Mouse (Mus musculus) CD4-positive, CD25-positive, alpha-beta regulatory T cell, adult 4 months (primary cell): ENCODE results near the gene Trpm2. TPM values are rescaled to one million over a fixed set of nuclear protein-coding genes. Genes with fewer than 3 reads are reported as not detected.
"Not testable (repeated sequence)": the region's sequence is repeated elsewhere in the genome, so short reads cannot be mapped to it uniquely, and the experiment has no call there.

Experiments used
- ATAC-seq: one replicate; pipeline ENCODE4 v1.8.0; 2017
- polyA plus RNA-seq, 2 experiments: library from polyadenylated mRNA; unstranded; fragments of 100-300 nt; shearing (Covaris generic); gene quantifications; one replicate each; pipeline ENCODE4 v1.2.1; 2017

The Trpm2 gene
- polyA plus RNA-seq: 1 to 10 TPM in 1 of 2 experiments, not detected in 1; 1.2 TPM

DNA sequence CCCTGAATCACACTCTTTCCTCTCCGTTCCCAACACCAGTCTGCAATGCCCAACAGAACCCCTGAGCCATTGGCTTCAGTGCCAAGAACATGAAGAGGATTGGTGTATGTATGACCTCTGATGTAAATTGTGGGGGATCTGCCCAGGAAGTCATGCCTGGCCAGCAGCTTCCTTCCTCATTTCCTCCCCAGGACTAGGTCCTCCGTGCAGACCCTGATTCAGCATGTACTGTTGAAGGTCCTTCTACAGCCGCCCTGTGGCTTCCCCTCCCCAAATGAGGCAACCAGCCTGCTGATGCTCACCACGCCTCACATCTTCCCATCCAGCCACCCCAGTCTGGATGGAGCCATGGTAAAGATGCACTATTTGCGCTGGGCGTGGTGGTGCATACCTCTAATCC, at the start of gene Trpm2:
Gene Trpm2 (minus strand): TSS at position 83 of the 400 bp plus-strand sequence.
- ATAC-seq: no peak

DNA sequence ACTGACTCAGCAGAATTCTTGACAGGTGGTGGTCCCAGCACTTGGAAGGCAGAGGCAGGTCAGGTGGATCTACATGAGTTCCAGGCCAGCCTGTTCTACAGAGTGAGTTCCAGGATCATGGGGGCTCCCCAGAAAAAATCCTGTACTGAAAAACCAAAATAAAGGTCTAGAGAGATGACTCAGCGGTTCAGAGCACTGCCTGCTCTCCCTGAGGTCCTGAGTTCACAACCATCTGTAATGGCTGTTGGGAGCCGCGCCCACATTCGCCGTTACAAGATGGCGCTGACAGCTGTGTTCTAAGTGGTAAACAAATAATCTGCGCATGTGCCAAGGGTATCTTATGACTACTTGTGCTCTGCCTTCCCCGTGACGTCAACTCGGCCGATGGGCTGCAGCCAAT, 49.6 kb upstream of the Trpm2 start:
- ATAC-seq: not testable (repeated sequence)

DNA sequence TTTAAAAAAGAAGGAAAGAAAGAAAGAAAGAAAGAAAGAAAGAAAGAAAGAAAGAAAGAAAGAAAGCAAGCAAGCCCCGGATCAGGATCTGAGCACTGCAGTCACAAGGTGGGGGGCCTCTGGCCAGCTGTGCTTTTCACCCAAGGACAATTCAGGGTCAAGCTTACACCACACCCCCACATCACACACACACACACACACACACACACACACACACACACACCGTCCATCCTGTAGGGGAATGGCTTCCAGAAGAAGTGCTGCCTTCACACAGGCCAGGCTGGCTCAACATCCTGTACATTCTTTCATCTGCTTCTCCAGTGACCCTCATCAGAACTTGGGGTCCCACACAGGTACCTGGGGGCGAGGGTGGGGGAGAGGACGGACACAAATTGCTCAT, 48.9 kb upstream of the Trpm2 start:
- ATAC-seq: no peak

DNA sequence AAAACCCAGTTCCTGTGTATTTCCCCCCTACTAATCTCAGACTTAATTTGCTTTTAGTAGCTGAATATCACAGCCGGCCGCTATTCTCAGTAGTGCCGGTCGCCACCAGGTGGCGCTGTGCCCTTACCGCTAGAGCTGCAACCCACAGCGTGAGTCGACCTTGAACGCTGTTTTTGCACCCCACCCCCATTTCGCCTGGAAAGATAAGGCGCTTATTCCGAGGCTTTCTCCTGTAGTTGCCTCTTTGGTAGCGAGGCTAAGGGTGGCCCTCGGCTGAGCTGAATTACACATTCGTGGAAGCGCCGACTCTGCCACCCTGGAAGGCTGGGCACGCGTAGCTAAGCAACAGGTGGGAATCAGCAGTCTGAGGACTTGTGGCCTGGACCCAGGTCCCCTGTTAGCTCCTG, 48.4 kb upstream of the Trpm2 start:
- ATAC-seq: peak; percentile 98

DNA sequence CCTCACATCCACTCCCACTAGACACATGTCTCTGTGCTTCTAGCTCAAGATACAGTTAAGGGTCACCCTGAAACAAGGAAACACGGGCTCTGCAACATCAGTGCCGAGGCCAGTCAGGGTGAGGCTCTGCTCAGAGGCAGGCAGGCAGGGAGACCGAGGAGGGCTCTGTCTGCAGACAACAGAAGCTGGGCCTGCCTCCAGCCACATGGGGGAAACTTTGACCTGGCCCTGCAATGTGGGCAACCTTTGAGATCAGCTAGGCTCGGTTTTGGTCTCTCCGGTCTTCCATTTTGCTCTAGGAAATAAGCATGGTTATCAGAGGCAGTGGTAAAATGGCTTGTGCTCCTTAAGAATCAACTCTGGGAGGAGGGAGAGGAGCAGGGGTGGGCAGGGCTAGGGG, 46.0 kb upstream of the Trpm2 start:
- no peak for ATAC-seq

DNA sequence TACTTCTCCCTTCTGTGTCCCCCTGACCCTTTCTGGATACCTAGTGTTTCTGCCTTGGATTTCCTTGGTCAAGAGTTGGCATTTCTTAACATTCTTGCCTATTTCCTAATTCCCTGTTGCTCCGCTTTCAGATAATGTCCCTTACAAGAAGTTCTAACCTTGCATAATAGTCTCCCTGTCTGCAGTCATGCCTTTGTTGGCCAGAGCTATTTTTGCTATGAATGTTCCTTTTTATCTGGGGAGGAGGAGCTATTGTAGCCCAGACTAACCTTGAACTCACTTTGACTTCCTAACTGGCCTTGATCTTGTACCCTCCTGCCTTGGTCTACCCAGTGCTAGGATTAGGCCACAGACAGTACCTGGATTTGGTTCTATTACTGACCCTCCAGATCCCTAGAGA, 45.1 kb upstream of the Trpm2 start:
- no peak for ATAC-seq

DNA sequence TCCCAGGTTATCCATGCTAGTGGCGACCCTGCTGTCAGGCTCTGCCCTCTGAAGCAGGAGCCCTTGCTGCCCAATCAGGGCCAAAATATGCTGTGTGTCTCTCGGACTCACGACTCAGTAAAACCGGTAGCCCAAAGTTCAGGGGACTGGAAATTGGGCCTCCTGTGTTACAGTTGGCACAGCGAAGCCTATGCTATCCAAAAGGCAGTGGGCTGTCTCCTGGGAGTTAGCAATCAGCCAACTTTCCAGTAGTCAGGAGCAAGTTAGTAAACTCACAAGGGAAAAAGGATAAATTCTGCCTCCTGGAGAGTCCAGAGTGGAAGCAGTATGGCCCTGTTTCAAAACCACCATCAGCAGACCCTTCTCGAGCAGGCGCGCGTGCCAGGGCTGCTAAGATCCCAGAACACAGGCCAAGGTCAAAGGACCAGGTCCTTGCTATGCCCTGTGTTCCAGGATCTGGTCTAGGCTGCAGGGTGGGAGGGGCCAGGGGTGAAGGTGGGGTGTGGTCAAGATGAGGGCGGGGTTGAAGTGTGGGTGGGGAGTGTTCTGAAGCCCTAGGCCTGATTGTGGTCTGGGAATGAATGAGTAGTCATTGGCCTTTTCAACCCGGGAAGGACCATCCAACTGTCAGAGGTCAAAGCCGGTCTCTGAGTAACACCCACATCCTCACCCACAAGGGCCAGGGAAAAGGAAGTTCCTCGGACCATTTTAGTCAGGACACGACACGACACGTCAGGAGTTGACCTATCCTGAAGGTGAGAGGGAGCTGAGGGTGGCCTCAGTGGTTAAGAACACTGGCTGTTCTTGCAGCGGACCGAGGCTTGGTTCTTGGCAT, 42.5 kb upstream of the Trpm2 start:
- ATAC-seq: no peak

DNA sequence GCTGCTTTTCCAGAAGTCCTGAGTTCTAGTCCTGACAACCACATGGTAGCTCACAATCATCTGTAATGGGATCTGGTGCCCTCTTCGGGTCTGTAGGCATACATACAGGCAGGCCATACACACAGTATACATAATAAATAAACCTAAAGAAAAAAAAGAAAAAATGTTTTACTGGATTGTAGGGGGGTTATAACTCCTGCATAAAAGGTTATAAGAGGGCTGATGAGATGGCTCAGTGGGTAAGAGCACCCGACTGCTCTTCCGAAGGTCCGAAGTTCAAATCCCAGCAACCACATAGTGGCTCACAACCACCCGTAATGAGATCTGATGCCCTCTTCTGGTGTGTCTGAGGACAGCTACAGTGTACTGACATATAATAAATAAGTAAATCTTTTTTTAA, 40.8 kb upstream of the Trpm2 start:
- ATAC-seq: not testable (repeated sequence)

DNA sequence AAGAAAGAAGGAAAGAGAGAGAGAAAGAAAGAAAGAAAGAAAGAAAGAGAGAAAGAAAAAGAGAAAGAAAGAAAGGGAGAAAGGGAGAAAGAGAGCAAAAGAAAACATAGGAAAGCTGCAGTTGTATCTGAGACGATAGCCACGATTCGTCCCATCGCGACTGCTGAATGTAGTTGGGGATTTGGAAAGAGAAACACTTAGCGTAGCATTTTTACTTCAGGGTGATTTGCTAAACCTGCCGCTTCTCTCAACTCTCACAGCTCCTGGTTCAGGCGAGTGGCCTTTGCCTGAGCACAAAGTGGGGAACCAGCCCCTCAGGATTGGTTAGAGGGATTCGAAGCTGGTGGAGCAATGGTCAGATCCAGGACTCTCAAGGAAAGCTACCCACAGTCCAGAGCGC, 40.0 kb upstream of the Trpm2 start:
- no peak for ATAC-seq

DNA sequence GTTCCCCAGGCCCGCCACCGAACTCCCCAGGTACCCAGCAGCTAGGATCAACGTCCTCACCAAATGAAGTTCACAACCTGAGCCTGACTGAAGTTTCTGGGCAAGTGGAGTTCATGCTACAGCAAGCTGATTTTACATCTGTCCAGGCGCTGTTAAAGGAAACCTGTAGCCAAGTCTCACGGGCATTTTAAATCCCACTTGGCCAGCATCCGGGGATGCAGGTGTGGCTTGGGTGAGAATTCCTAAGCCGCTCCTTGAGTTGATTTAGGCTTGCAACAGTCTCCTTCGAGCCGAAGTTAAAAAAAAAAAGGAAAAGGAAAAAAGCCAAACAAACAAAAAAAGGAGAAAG, 39.6 kb upstream of the Trpm2 start, which contains the start of gene Pfkl:
Gene Pfkl (minus strand): TSS at position 139 of the 349 bp plus-strand sequence.
- ATAC-seq: peak; percentile 25

DNA sequence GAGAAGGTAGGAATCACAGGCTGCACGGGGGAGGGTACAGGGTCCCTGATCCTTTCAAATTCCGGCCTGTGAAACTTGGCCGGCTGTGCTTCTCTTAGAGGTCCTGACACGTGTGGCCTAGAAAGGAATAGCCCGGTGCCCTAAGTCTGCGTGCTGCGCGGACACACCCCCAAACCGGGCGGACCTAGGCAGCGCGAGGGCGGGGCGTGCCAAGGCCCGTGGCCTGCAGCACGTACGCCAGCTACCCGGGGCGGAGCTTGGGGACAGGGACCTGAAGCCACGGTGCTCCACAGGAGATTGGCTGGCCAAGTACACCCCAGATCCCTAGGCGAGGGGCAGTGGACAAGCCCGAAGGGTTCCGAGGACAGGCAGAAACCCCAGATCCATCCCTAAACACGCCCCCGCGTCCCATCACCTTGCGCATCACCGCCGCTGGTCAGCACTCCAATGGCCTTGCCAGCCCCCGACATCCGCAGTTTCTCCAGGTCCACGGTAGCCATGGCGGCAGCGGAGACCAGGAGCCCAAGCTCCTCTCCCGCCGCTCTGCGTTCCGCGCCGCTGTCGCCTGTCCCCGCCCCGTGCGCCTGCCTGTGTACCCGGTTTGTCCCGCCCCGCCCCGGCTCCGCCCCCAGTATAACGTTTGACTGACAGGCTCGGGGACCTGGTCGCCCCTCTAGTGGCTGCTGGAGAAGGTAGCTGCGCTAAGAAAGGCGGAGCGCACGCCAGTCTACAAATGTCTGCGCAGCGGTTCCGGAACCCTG, 39.0 kb upstream of the Trpm2 start:
- peak; percentile 91 for ATAC-seq

DNA sequence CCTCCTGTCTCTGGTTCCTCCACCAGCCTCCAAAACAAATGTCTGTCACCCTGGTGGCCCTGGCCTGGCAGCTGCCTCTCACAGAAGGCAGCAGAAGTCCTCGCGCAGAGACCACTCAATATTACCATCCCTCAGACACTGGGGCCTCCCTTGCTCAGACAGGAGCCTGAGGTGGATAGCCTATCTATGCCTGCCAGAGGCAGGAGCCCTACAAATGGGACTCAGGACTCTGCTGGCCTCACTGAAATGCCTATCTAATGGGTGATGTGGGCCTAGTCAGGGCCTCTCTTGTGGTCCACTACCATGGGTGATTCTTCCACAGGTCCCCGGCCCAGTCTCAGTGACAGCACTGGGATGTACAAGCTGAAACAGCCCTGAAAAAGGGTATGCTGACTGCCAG, 37.8 kb upstream of the Trpm2 start:
- no peak for ATAC-seq

DNA sequence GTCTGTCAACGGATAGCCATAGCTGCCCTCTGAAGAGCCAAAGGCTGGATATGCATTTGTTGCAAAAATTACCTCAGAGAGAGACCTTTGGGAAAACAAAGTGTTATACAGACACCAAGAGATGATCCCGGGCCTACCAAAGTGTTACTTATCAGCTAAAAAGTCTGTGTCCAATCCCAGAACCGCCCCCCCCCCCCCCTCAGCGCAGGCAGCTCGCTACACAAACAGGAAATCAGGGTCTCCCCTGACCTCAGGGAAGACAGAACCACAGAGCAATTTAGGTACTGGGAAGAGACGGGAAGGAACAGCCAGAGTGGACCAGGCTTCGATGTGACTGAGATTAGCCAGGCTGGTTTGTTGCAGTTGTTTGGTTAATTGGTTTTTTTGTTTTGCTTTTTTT, 36.8 kb upstream of the Trpm2 start:
- ATAC-seq: no peak

DNA sequence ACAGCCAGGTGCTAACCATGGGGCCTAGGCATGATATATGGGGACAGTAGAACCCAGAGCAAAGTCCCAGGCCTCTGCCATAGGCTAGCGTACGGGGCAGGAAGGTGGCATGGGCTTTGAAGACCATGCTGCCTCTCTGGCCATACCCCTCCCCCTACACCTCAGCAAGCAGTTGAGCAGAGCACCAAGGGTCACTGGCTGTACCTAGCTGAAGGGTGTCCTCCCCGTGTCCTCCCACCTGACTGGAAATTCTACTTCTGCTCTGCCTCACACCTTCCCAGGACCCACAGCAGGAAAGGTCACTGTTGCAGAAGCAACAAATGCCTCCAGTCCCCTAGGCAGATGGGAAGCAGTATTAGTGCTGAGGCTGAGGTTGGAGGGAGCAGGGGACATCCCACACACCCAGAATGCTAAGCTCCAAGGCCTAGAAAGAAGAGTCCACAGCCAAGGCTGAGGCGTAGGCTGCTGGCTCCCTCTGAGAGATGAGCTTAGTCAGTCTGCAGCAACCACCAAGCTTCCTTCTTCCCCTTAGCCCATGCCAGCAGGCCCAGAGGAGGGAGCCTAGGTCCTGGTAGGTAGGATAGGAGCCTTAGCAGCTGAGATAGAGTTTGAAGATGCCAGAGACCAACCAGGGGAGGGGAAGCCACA, 35.6 kb upstream of the Trpm2 start:
- ATAC-seq: no peak

DNA sequence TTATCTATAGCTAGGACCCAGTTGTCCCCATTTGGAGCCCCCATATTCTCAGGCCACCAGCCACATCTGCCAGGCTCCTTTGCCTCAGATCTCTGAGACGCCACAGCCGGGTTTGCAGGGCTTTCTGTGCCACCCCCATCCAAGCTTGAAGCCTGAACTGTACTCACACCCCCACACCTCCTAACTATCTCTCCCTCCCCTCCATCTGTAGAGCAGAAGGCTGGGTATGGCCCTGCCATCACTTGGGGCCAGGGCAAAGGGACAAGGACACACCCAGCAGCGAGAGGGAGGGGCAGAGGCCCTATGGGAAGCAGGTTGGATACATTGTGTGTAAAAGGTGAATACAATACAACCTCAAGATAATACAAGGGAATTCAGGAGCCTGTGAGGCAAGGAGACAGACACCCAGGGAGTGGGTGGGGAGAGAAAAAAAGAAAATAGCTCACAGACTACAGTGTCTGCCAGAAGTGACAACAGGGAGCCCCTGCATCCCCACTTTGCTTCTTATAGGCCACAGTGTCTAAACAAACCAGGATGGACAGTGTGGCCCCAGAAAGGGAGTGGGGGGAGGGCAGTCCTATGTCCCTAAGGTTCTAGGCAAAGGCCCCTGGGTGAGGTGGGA, 34.2 kb upstream of the Trpm2 start:
- no peak for ATAC-seq

DNA sequence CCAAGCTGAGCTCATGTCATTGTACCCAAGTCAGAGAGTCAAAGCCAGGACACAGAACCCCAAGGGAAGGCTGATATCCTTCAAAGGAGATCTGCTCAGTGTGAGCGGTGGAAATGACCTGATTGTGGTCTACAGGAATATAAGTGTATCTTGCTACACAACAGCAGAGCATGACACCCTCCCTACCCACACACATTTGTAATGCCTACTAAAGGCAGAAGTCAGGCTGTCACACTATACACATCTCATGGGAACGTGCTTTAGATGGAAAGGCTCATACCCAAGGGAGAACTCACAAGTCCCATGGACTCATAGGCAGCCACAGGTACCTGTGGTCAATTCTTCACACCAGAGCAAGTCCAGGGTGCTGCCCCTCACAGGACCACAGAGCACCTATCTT, 32.0 kb upstream of the Trpm2 start:
- no peak for ATAC-seq

DNA sequence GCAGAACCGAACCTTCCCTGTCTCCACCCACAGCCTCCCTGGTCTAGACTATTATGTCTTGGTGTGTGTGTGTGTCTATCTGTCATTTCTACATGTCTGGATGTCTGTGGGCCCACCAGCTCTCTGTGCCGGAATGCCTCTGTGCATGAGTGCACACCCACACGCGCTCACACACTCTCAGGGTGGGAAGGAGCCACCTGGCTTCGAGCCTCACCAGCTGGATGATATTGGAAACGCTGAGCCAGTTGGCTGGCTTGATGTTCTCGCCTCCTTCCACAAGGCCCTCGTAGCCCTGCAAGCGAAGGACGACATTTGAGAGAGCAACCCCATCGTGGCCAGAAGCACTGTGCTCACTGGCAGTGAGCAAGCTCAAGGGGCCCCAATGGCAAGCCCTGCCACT, 31.4 kb upstream of the Trpm2 start:
- no peak for ATAC-seq

DNA sequence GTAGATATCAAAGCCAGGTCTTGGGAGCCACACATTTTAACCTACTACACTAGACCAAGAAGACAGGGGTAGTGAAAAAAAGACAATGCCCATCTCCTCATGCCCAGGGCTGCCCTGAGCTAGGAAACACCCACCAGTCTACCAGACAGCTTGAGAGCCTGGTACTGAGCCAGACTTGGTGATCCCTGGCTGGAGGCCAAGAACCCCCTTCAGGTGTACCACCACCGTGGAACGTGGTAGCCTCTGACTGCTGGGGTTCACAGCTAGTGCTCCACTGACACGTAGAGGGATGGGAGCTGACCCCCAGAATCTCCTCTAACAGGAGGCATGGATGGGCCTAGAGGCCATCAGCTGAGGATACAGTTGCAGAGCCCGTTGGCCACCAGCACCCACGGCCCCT, 29.8 kb upstream of the Trpm2 start:
- ATAC-seq: no peak

DNA sequence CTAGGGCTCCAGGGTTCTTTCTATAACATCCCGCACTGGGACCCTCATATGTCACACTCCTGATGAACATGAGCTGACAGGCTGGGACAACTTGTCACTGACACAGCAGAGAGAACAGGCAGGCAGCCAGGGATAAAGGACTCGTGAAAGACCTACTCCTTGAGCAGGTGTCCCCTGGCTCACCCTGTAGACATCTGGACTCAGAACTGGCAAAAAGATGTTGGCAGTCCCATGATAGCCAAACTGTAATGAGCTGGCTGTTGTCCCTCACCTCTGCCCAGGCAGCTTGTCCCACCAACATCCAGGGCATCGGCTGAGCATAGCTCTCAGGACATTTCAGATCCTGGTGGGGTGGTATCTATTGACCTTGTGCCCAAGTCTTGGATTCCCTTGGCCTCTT, 25.3 kb upstream of the Trpm2 start:
- ATAC-seq: no peak

DNA sequence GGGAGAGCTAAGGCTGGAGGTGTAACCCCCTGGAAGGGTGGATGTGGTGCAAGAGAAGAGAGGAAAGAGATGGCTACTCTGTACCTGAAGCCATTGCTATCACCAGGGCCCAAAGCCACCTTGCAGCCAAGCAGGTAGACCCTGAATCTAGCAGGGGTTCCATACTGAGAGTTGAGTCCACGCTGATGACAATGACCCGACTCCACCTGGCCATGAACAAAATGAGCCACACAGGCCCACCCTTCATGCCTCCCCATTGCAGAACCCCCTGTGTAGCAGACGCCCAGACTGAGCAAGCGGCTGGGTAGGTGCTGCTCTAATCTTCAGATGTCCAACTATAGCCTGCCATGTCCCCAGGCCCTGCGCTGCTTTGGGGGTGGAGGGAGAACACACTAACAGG, 15.4 kb upstream of the Trpm2 start:
- ATAC-seq: no peak

DNA sequence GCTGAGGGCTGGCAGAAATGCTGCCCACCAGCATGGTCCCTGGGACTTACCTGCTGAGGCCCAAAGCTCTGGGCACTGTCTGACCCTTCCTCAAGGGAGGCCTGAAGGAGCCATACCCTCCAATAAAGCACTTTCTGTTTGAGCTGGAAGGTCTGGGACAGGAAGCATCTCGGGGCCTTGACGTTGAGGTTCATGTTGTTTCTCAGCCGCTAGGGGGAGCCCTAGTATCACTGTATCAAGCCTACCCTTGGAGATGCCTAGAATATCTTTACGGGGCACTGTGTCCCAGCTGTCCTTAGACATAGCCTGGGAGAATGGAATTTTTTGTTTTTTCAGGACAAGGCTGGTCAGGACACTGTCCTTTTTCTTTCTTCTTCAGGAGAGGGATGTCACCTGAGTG, 14.3 kb upstream of the Trpm2 start:
- peak; percentile 98 for ATAC-seq

DNA sequence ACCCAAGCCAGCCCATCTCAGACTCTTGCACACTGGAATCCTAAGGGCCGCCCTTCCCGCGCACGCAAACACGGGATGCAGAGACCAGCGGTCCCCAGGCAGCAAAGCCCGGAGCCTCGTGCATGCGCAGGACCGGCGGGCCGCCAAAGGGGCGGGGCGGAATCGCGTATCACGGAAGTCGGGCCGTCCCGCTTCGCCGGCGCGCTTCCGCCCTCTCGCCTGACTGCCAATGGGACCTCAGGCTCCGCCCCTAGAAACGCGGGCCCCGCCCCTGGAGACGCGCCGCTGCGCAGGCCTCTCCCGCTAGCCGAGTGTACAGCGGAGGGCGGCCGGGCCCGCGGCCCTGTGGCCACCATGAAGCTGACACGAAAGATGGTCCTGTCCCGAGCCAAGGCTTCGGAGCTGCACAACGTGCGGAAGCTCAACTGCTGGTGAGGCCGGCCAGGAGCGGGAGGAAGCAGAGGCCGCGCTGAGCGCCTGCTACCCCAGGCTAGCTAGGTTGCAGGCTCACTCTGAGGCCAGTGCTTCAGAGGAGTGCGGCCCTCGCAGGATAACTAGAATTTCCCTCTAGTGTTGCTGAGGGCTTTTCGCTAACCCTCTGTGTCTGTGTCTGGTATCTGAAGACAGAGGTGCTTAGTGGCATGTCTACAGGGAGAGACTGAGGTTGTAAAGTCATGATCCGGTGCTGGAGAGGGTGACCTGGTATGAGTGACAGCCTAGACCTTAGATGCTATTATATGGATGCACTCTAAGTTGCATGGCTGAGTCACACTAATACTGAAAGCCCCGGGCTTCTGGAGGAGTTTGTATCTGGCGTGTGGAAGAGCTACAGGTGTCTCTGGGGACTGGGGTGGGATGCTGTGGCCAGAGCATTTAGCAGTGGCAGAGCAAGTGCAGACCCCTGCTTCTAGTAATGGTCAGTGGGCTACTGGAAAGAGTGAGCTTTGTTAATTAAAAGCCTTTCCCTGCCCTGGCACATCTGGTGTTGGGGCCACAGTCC, 8.3 kb upstream of the Trpm2 start, which contains the start of gene 1810043G02Rik:
Gene 1810043G02Rik (plus strand): TSS at position 174 of the 1,000 bp plus-strand sequence.
- ATAC-seq: peak; percentile 99
